Mouse (Mus musculus): Measurements from ENCODE around the gene Wfdc15a.

- no peak for TF ChIP-seq CTCF (conservative IDR thresholded peaks at IDR 0.05; ENCODE audit: low read length)
- TF ChIP-seq NANOG (IDR thresholded peaks at IDR 0.05; ENCODE audit: borderline replicate concordance, low read length), result no peak
Measured at GRCm38 (mm10) chr2:164158838-164159237, 41.1 kb downstream of the Wfdc15a start.

Measured in E14TG2a.4 (cell line).